Mouse (Mus musculus) stomach, embryonic 14.5 days (tissue): ENCODE measurements around the gene Bcr. TPM values are rescaled to one million over a fixed set of nuclear protein-coding genes. Genes with fewer than 3 reads are reported as not detected.

Source experiments
- ATAC-seq: fragments of 200-750 bp; cut with Nextera tagmentation; 2 replicates; pipeline ENCODE4 v1.8.0; 2017; ENCODE audit warnings: low read depth, moderate TSS enrichment; ENCODE audit not compliant: insufficient number of reproducible peaks, insufficient read depth, low FRiP score
- H3K27ac ChIP-seq: fragments of 300-500 bp; sonication (generic); 2 replicates; pipeline ENCODE4 v1.5.1; 2014; ENCODE audit warnings: mild to moderate bottlenecking, low read length, moderate library complexity, mixed read lengths
- H3K27me3 ChIP-seq: fragments of 300-500 bp; sonication (generic); 2 replicates; pipeline ENCODE4 v1.6.1; 2014; ENCODE audit warnings: low read length, control low read depth, mixed read lengths; ENCODE audit not compliant: control insufficient read depth, insufficient read depth
- H3K36me3 ChIP-seq: fragments of 300-500 bp; sonication (generic); 2 replicates; pipeline ENCODE4 v1.6.1; 2014; ENCODE audit warnings: mild to moderate bottlenecking, control low read depth, low read length, moderate library complexity, mixed read lengths; ENCODE audit not compliant: control insufficient read depth, insufficient read depth
- H3K4me1 ChIP-seq: fragments of 300-500 bp; sonication (generic); 2 replicates; pipeline ENCODE4 v1.6.1; 2014; ENCODE audit warnings: low read length, control low read depth, mixed read lengths; ENCODE audit not compliant: control insufficient read depth, insufficient read depth
- H3K4me2 ChIP-seq: fragments of 300-500 bp; sonication (generic); replicated peaks from 2 replicates; pipeline ENCODE4 v1.6.1; 2014; ENCODE audit warnings: low read depth, low read length, control low read depth
- H3K4me3 ChIP-seq: fragments of 300-500 bp; sonication (generic); 2 replicates; pipeline ENCODE4 v1.5.1; 2014; ENCODE audit warnings: low read depth, low read length, control low read depth
- H3K9ac ChIP-seq: fragments of 300-500 bp; sonication (generic); replicated peaks from 2 replicates; pipeline ENCODE4 v1.6.1; 2014; ENCODE audit warnings: low read depth, mild to moderate bottlenecking, control low read depth, low read length, moderate library complexity, mixed read lengths
- H3K9me3 ChIP-seq: fragments of 300-500 bp; sonication (generic); 2 replicates; pipeline ENCODE4 v1.6.1; 2016; ENCODE audit warnings: low read depth, low read length, control low read depth; ENCODE audit not compliant: control insufficient read depth
- WGBS: fragments of 180-500 bp; shearing (Covaris S2); extraction: QIAGEN DNeasy Blood & Tissue Kit; methylation state at CpG from one replicate; pipeline ENCODE4 v1.1.7; 2014; 5-methylcytosine and 5-hydroxymethylcytosine counted together
- polyA plus RNA-seq: library from polyadenylated mRNA; unstranded; fragments of >200 nt; fragmentation: Nextera tagmentation; extraction: Ambion mirVana; gene quantifications from 2 replicates; pipeline ENCODE4 v1.2.1, GENCODE M21; 2014

The Bcr gene
- polyA plus RNA-seq, 1 experiment from 2014 or later = 11.9 TPM

GRCm38 (mm10) chr10:75051364-75052074 lies 8.9 kb upstream of the Bcr start:
- ATAC-seq = no peak
- Histone ChIP-seq H3K9me3 (no peaks in the 10 kb centered on the region), H3K27me3 (no peaks in the 10 kb centered on the region), H3K4me1 (peaks cover 7% of the 10 kb centered on the region; the same call in 1 of the 2 replicates), H3K27ac (no peak overlapping the region), H3K4me3 (no peak overlapping the region), H3K36me3 (no peaks in the 10 kb centered on the region), H3K4me2 (no peak overlapping the region), H3K9ac (no peak overlapping the region)
- WGBS = 91% methylated on average over 21 of the region's 21 CpGs

- H3K4me3 ChIP-seq = no peak overlapping the region
- H3K27ac ChIP-seq = no peak overlapping the region
- no peak overlapping the region for H3K4me2 ChIP-seq
- H3K9me3 ChIP-seq = no peaks in the 10 kb centered on the region
- H3K4me1 ChIP-seq = peaks cover 7% of the 10 kb centered on the region; the same call in 1 of the 2 replicates
- H3K36me3 ChIP-seq = no peaks in the 10 kb centered on the region
- WGBS = 79% methylated on average over 8 of the region's 8 CpGs
- H3K9ac ChIP-seq = no peak overlapping the region
- ATAC-seq = no peak
- H3K27me3 ChIP-seq = no peaks in the 10 kb centered on the region
Observed at GRCm38 (mm10) chr10:75052902-75053301, 7.5 kb upstream of the Bcr start.

- Histone ChIP-seq H3K4me1 (peaks cover 7% of the 10 kb centered on the region; the same call in 1 of the 2 replicates), H3K27me3 (no peaks in the 10 kb centered on the region), H3K4me3 (no peak overlapping the region), H3K9ac (no peak overlapping the region), H3K9me3 (no peaks in the 10 kb centered on the region), H3K27ac (no peak overlapping the region), H3K4me2 (no peak overlapping the region), H3K36me3 (no peaks in the 10 kb centered on the region)
- 50% methylated on average over 4 of the region's 4 CpGs for WGBS
- no peak for ATAC-seq
Observed at GRCm38 (mm10) chr10:75053655-75054054, 6.7 kb upstream of the Bcr start.

- Histone ChIP-seq H3K4me2 (no peak overlapping the region), H3K4me1 (peaks cover 7% of the 10 kb centered on the region; the same call in 1 of the 2 replicates), H3K9ac (no peak overlapping the region), H3K27me3 (no peaks in the 10 kb centered on the region), H3K27ac (no peak overlapping the region), H3K9me3 (no peaks in the 10 kb centered on the region), H3K36me3 (no peaks in the 10 kb centered on the region), H3K4me3 (no peak overlapping the region)
- ATAC-seq = no peak
- 55% methylated on average over 6 of the region's 6 CpGs for WGBS
Observed at GRCm38 (mm10) chr10:75054125-75054524, 6.3 kb upstream of the Bcr start.

GRCm38 (mm10) chr10:75055672-75056071 lies 4.7 kb upstream of the Bcr start:
- WGBS = 71% methylated on average over 5 of the region's 5 CpGs
- Histone ChIP-seq H3K9ac (no peak overlapping the region), H3K4me2 (no peak overlapping the region), H3K27me3 (no peaks in the 10 kb centered on the region), H3K36me3 (no peaks in the 10 kb centered on the region), H3K27ac (no peak overlapping the region), H3K4me1 (peaks cover 9% of the 10 kb centered on the region; the same call in 1 of the 2 replicates), H3K9me3 (no peaks in the 10 kb centered on the region), H3K4me3 (no peak overlapping the region)
- ATAC-seq = no peak

- Histone ChIP-seq H3K9me3 (no peaks in the 10 kb centered on the region), H3K27ac (no peak overlapping the region), H3K36me3 (no peaks in the 10 kb centered on the region), H3K4me2 (no peak overlapping the region), H3K4me3 (no peak overlapping the region), H3K9ac (no peak overlapping the region), H3K27me3 (no peaks in the 10 kb centered on the region), H3K4me1 (peaks cover 9% of the 10 kb centered on the region; the same call in 1 of the 2 replicates)
- no peak for ATAC-seq
- WGBS = 31% methylated on average over 4 of the region's 4 CpGs
Observed at GRCm38 (mm10) chr10:75056255-75056654, 4.1 kb upstream of the Bcr start.

GRCm38 (mm10) chr10:75058336-75058735 lies 2.1 kb upstream of the Bcr start:
- H3K4me2 ChIP-seq = no peak overlapping the region
- no peak overlapping the region for H3K9ac ChIP-seq
- H3K4me3 ChIP-seq = no peak overlapping the region
- 61% methylated on average over 8 of the region's 8 CpGs for WGBS
- H3K4me1 ChIP-seq = peaks cover 22% of the 10 kb centered on the region
- no peaks in the 10 kb centered on the region for H3K9me3 ChIP-seq
- H3K27ac ChIP-seq = no peak overlapping the region
- ATAC-seq = no peak
- H3K36me3 ChIP-seq = no peaks in the 10 kb centered on the region
- H3K27me3 ChIP-seq = no peaks in the 10 kb centered on the region

GRCm38 (mm10) chr10:75058761-75059395 lies 1.5 kb upstream of the Bcr start:
- H3K4me1 ChIP-seq = peaks cover 27% of the 10 kb centered on the region

More at GRCm38 (mm10) chr10:75058761-75059395, 1.5 kb upstream of the Bcr start:
- Histone ChIP-seq H3K27ac (no peak overlapping the region), H3K4me2 (peak overlapping the region; percentile 93), H3K27me3 (no peaks in the 10 kb centered on the region), H3K4me3 (0 out of 2 replicates have a peak overlapping the region, but pooled peaks have one; percentile 6), H3K9ac (no peak overlapping the region), H3K9me3 (no peaks in the 10 kb centered on the region), H3K36me3 (no peaks in the 10 kb centered on the region)
- WGBS = 34% methylated on average over 9 of the region's 9 CpGs
- no peak for ATAC-seq
